ENCODE assay signal across 19 mouse cellular contexts in the genomic region with DNA sequence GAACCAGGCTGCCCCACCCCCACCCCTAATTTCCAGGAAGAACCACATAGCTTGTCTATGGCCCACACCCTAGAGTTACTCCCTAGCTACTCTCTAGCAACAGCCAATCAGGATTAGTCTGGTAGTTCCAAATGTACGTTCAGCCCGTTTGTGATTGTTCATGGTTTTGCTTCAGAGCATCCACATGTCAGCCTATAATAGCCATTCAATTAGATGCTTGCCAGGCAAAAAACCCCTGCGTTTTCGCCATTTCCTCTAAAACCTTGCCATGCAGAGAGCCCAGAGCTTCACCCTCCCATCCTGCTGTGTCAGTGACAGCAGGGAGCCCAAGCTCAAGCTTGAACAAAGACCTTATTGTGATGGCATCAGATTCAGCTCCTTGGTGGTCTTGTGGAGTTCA. TPM values are rescaled to one million over a fixed set of nuclear protein-coding genes. Genes with fewer than 3 reads are reported as not detected.
DNase-seq lines count a peak whose midpoint lies in the region; ATAC-seq and TF ChIP-seq lines count a peak whose summit lies in the region.
"Had no signal": no experiment of that assay in that cellular context is flagged by ENCODE, and none has a peak within 500 bp of the region (broad histone marks: within the 10 kb centered on the region; RNA-seq: fewer than 3 reads in every experiment).

No protein-coding gene starts in this region.

- H3K36me3 ChIP-seq in forebrain, embryonic 12.5 days (replicated peaks), result no peaks in the 10 kb centered on the region
- no peaks in the 10 kb centered on the region for H3K36me3 ChIP-seq in forebrain, embryonic 15.5 days
- no peaks in the 10 kb centered on the region for H3K36me3 ChIP-seq in hindbrain, embryonic 12.5 days
- H3K36me3 ChIP-seq in neural tube, embryonic 11.5 days (ENCODE audit: control insufficient read depth, insufficient read depth, low read length), result no peaks in the 10 kb centered on the region
- H3K36me3 ChIP-seq in stomach, postnatal 0 days (ENCODE audit: control insufficient read depth, insufficient read depth, low read length), result no peaks in the 10 kb centered on the region
- H3K36me3 ChIP-seq: heart, embryonic 12.5 days had no signal

- H3K4me3 ChIP-seq in forebrain, embryonic 12.5 days (replicated peaks), result no peak overlapping the region
- no peak overlapping the region for H3K4me3 ChIP-seq in forebrain, embryonic 15.5 days
- no peak overlapping the region for H3K4me3 ChIP-seq in hindbrain, embryonic 12.5 days
- H3K4me3 ChIP-seq in neural tube, embryonic 11.5 days (ENCODE audit: low read depth, low read length), result no peak overlapping the region
- no peak overlapping the region for H3K4me3 ChIP-seq in stomach, postnatal 0 days (ENCODE audit: low read depth, low read length)
- H3K4me3 ChIP-seq: heart, embryonic 12.5 days; myocyte had no signal

- H3K4me2 ChIP-seq in forebrain, embryonic 12.5 days, result no peak overlapping the region
- no peak overlapping the region for H3K4me2 ChIP-seq in forebrain, embryonic 15.5 days (replicated peaks)
- no peak overlapping the region for H3K4me2 ChIP-seq in hindbrain, embryonic 12.5 days (replicated peaks)
- no peak overlapping the region for H3K4me2 ChIP-seq in neural tube, embryonic 11.5 days (ENCODE audit: low read depth)
- no peak overlapping the region for H3K4me2 ChIP-seq in stomach, postnatal 0 days (replicated peaks; ENCODE audit: low read depth)
- H3K4me2 ChIP-seq: heart, embryonic 12.5 days; lung, embryonic 14.5 days had no signal

- no peak for TF ChIP-seq EP300 in stomach, postnatal 0 days (optimal IDR thresholded peaks at IDR 0.05)

- no peak for TF ChIP-seq CTCF in stomach, postnatal 0 days (IDR thresholded peaks at IDR 0.05; ENCODE audit: low read depth)

- no peaks in the 10 kb centered on the region for H3K9me3 ChIP-seq in forebrain, embryonic 12.5 days
- H3K9me3 ChIP-seq in forebrain, embryonic 15.5 days, result no peaks in the 10 kb centered on the region
- no peaks in the 10 kb centered on the region for H3K9me3 ChIP-seq in hindbrain, embryonic 12.5 days (replicated peaks)
- H3K9me3 ChIP-seq in neural tube, embryonic 11.5 days (ENCODE audit: control insufficient read depth, low read length), result no peaks in the 10 kb centered on the region
- H3K9me3 ChIP-seq in stomach, postnatal 0 days (ENCODE audit: control insufficient read depth, low read length), result no peaks in the 10 kb centered on the region
- H3K9me3 ChIP-seq: heart, embryonic 12.5 days had no signal

- H3K27me3 ChIP-seq in forebrain, embryonic 12.5 days, result no peaks in the 10 kb centered on the region
- H3K27me3 ChIP-seq in forebrain, embryonic 15.5 days, result no peaks in the 10 kb centered on the region
- no peaks in the 10 kb centered on the region for H3K27me3 ChIP-seq in hindbrain, embryonic 12.5 days
- no peaks in the 10 kb centered on the region for H3K27me3 ChIP-seq in neural tube, embryonic 11.5 days (ENCODE audit: control insufficient read depth, insufficient read depth, low read length)
- H3K27me3 ChIP-seq in stomach, postnatal 0 days (ENCODE audit: control insufficient read depth, insufficient read depth, low read length), result no peaks in the 10 kb centered on the region
- H3K27me3 ChIP-seq: heart, embryonic 12.5 days had no signal

- H3K27ac ChIP-seq in forebrain, embryonic 12.5 days, result no peak overlapping the region
- no peak overlapping the region for H3K27ac ChIP-seq in forebrain, embryonic 15.5 days (replicated peaks)
- H3K27ac ChIP-seq in hindbrain, embryonic 12.5 days, result no peak overlapping the region
- H3K27ac ChIP-seq in neural tube, embryonic 11.5 days (ENCODE audit: low read depth, low read length), result no peak overlapping the region
- H3K27ac ChIP-seq in stomach, postnatal 0 days (replicated peaks), result no peak overlapping the region

- H3K4me1 ChIP-seq in forebrain, embryonic 12.5 days, result peaks cover 12% of the 10 kb centered on the region
- H3K4me1 ChIP-seq in forebrain, embryonic 15.5 days, result 0 out of 2 replicates have a peak, but pooled peaks cover 2% of the 10 kb centered on the region
- H3K4me1 ChIP-seq in hindbrain, embryonic 12.5 days, result peaks cover 9% of the 10 kb centered on the region; the same call in 1 of the 2 replicates
- H3K4me1 ChIP-seq in neural tube, embryonic 11.5 days (ENCODE audit: control insufficient read depth, insufficient read depth, low read length), result no peaks in the 10 kb centered on the region
- no peaks in the 10 kb centered on the region for H3K4me1 ChIP-seq in stomach, postnatal 0 days (replicated peaks; ENCODE audit: control insufficient read depth, insufficient read depth)

- ATAC-seq in forebrain, embryonic 12.5 days (ENCODE audit: low FRiP score), result 0 out of 2 replicates have a peak, but pooled peaks have one; percentile 11
- no peak for ATAC-seq in forebrain, embryonic 15.5 days (replicated peaks)
- ATAC-seq in hindbrain, embryonic 12.5 days (ENCODE audit: low FRiP score), result peak; percentile 73
- ATAC-seq in neural tube, embryonic 11.5 days (ENCODE audit: insufficient read depth, low FRiP score, low TSS enrichment), result peak; percentile 69
- no peak for ATAC-seq in stomach, postnatal 0 days (ENCODE audit: low FRiP score, low TSS enrichment)
- ATAC-seq: forebrain, embryonic 14.5 days had no signal

- no peak overlapping the region for H3K9ac ChIP-seq in forebrain, embryonic 12.5 days
- H3K9ac ChIP-seq in forebrain, embryonic 15.5 days (replicated peaks), result no peak overlapping the region
- no peak overlapping the region for H3K9ac ChIP-seq in hindbrain, embryonic 12.5 days
- no peak overlapping the region for H3K9ac ChIP-seq in neural tube, embryonic 11.5 days (ENCODE audit: low read length)
- no peak overlapping the region for H3K9ac ChIP-seq in stomach, postnatal 0 days (ENCODE audit: low read length)
- H3K9ac ChIP-seq: heart, embryonic 12.5 days; lung, embryonic 14.5 days had no signal

- DNase-seq in R1 (ENCODE audit: low read depth, low spot score) (peak; percentile 91), liver (no peak)
- peak; percentile 54 for DNase-seq in neural tube, embryonic 11.5 days (ENCODE audit: low spot score)
- DNase-seq in stomach, postnatal 0 days (ENCODE audit: low spot score), result no peak
- DNase-seq in adrenal gland, adult 18-20 months (ENCODE audit: low spot score in 2 of 2), result no peak
- DNase-seq: cerebellum, postnatal 36 days; gastrocnemius, postnatal 14 days; heart, postnatal 4 days; kidney, adult 11 months; kidney, postnatal 14 days; lung, embryonic 14.5 days; right cerebral cortex, postnatal 4 days; thymus, adult 18-20 months had no signal

- WGBS in forebrain, embryonic 12.5 days, result 4% methylated on average over 4 of the region's 4 CpGs
- WGBS in forebrain, embryonic 15.5 days, result 7% methylated on average over 4 of the region's 4 CpGs
- WGBS in hindbrain, embryonic 12.5 days, result 7% methylated on average over 4 of the region's 4 CpGs
- 11% methylated on average over 4 of the region's 4 CpGs for WGBS in neural tube, embryonic 11.5 days
- 57% methylated on average over 4 of the region's 4 CpGs for WGBS in stomach, postnatal 0 days

RNA-seq across cellular contexts. Expression of a gene that starts 16.2 kb away (rescaled TPM):
- 0.41 and 0.73 TPM in 2 replicates for polyA plus RNA-seq in forebrain, embryonic 12.5 days (2016; fragmentation: Nextera tagmentation; extraction: Ambion mirVana)
- polyA plus RNA-seq in forebrain, embryonic 15.5 days (2015; fragmentation: Nextera tagmentation; extraction: Ambion mirVana), result 0.18 and 0.32 TPM in 2 replicates
- 0.63 and 1.8 TPM in 2 replicates for polyA plus RNA-seq in hindbrain, embryonic 12.5 days (2016; fragmentation: Nextera tagmentation; extraction: Ambion mirVana)
- 0.48 and 1.0 TPM in 2 replicates for polyA plus RNA-seq in neural tube, embryonic 11.5 days (2014; fragmentation: Nextera tagmentation; extraction: Ambion mirVana)
- 5.3 and 5.9 TPM in 2 replicates for polyA plus RNA-seq in stomach, postnatal 0 days (2015; fragmentation: Nextera tagmentation; extraction: Ambion mirVana)
- total RNA-seq in adrenal gland, adult 18-20 months (2021), result 1 to 10 TPM; 2.7 TPM
- polyA plus RNA-seq: myocyte had no signal

Comparison
In these comparisons a context has a peak if more than half of its experiments do, and no peak if none do; other contexts are left out.
1. ATAC-seq: peak in forebrain, embryonic 12.5 days (single experiment), hindbrain, embryonic 12.5 days (single experiment) and neural tube, embryonic 11.5 days (single experiment); none in forebrain, embryonic 15.5 days (single experiment) and stomach, postnatal 0 days (single experiment).
2. DNase-seq: peak in R1 (single experiment) and neural tube, embryonic 11.5 days (single experiment); none in stomach, postnatal 0 days (single experiment), liver (single experiment) and adrenal gland, adult 18-20 months (0 of 2).